Mouse (Mus musculus): Measurements from ENCODE around the gene Lfng. TPM values are rescaled to one million over a fixed set of nuclear protein-coding genes. Genes with fewer than 3 reads are reported as not detected.

Lfng gene
- polyA plus RNA-seq, 1 experiment from 2014 or later = 7.1 TPM

- Histone ChIP-seq H3K36me3 (ENCODE audit: control insufficient read depth, insufficient read depth) (no peaks in the 10 kb centered on the region), H3K27me3 (replicated peaks; ENCODE audit: control insufficient read depth, insufficient read depth, low read length) (no peaks in the 10 kb centered on the region), H3K4me2 (replicated peaks; ENCODE audit: low read depth) (no peak overlapping the region), H3K9ac (ENCODE audit: low read depth, low read length) (no peak overlapping the region), H3K27ac (ENCODE audit: low read depth, low read length) (no peak overlapping the region), H3K9me3 (ENCODE audit: control insufficient read depth) (no peaks in the 10 kb centered on the region), H3K4me1 (replicated peaks; ENCODE audit: control insufficient read depth, insufficient read depth, low read length) (no peaks in the 10 kb centered on the region), H3K4me3 (ENCODE audit: low read depth, low read length) (no peak overlapping the region)
- 56% methylated on average over 8 of the region's 8 CpGs for WGBS
- TF ChIP-seq CTCF (IDR thresholded peaks at IDR 0.05; ENCODE audit: low read depth) = no peak
- no peak for ATAC-seq
Observed at GRCm38 (mm10) chr5:140582995-140583731, 24.0 kb upstream of the Lfng start.

- no peaks in the 10 kb centered on the region for H3K4me1 ChIP-seq (replicated peaks; ENCODE audit: control insufficient read depth, insufficient read depth, low read length)
- no peak overlapping the region for H3K27ac ChIP-seq (ENCODE audit: low read depth, low read length)
- H3K9ac ChIP-seq (ENCODE audit: low read depth, low read length) = no peak overlapping the region
- TF ChIP-seq CTCF (IDR thresholded peaks at IDR 0.05; ENCODE audit: low read depth) = no peak
- H3K4me3 ChIP-seq (ENCODE audit: low read depth, low read length) = no peak overlapping the region
- H3K36me3 ChIP-seq (ENCODE audit: control insufficient read depth, insufficient read depth) = no peaks in the 10 kb centered on the region
- 72% methylated on average over 6 of the region's 6 CpGs for WGBS
- no peak for ATAC-seq
- H3K9me3 ChIP-seq (ENCODE audit: control insufficient read depth) = no peaks in the 10 kb centered on the region
- H3K27me3 ChIP-seq (replicated peaks; ENCODE audit: control insufficient read depth, insufficient read depth, low read length) = no peaks in the 10 kb centered on the region
- H3K4me2 ChIP-seq (replicated peaks; ENCODE audit: low read depth) = no peak overlapping the region
Observed at GRCm38 (mm10) chr5:140583732-140584368, 23.3 kb upstream of the Lfng start.

- Histone ChIP-seq H3K4me3 (ENCODE audit: low read depth, low read length) (no peak overlapping the region), H3K4me2 (replicated peaks; ENCODE audit: low read depth) (no peak overlapping the region), H3K9ac (ENCODE audit: low read depth, low read length) (no peak overlapping the region), H3K27ac (ENCODE audit: low read depth, low read length) (no peak overlapping the region), H3K27me3 (replicated peaks; ENCODE audit: control insufficient read depth, insufficient read depth, low read length) (no peaks in the 10 kb centered on the region), H3K4me1 (replicated peaks; ENCODE audit: control insufficient read depth, insufficient read depth, low read length) (no peaks in the 10 kb centered on the region), H3K9me3 (ENCODE audit: control insufficient read depth) (no peaks in the 10 kb centered on the region), H3K36me3 (ENCODE audit: control insufficient read depth, insufficient read depth) (no peaks in the 10 kb centered on the region)
- ATAC-seq = peak; percentile 72
- no peak for TF ChIP-seq CTCF (IDR thresholded peaks at IDR 0.05; ENCODE audit: low read depth)
- WGBS = 57% methylated on average over 16 of the region's 16 CpGs
Observed at GRCm38 (mm10) chr5:140589082-140589774, 17.9 kb upstream of the Lfng start.

- H3K27me3 ChIP-seq (replicated peaks; ENCODE audit: control insufficient read depth, insufficient read depth, low read length) = 0 out of 2 replicates have a peak, but pooled peaks cover 3% of the 10 kb centered on the region
- H3K4me3 ChIP-seq (ENCODE audit: low read depth, low read length) = no peak overlapping the region
- H3K9me3 ChIP-seq (ENCODE audit: control insufficient read depth) = no peaks in the 10 kb centered on the region
- TF ChIP-seq CTCF (IDR thresholded peaks at IDR 0.05; ENCODE audit: low read depth) = no peak
- WGBS = 79% methylated on average over 5 of the region's 5 CpGs
- H3K4me1 ChIP-seq (replicated peaks; ENCODE audit: control insufficient read depth, insufficient read depth, low read length) = no peaks in the 10 kb centered on the region
- H3K9ac ChIP-seq (ENCODE audit: low read depth, low read length) = no peak overlapping the region
- H3K36me3 ChIP-seq (ENCODE audit: control insufficient read depth, insufficient read depth) = no peaks in the 10 kb centered on the region
- H3K4me2 ChIP-seq (replicated peaks; ENCODE audit: low read depth) = no peak overlapping the region
- H3K27ac ChIP-seq (ENCODE audit: low read depth, low read length) = no peak overlapping the region
- ATAC-seq = no peak
Observed at GRCm38 (mm10) chr5:140594846-140595245, 12.3 kb upstream of the Lfng start.

- H3K4me2 ChIP-seq (replicated peaks; ENCODE audit: low read depth) = no peak overlapping the region
- no peaks in the 10 kb centered on the region for H3K4me1 ChIP-seq (replicated peaks; ENCODE audit: control insufficient read depth, insufficient read depth, low read length)
- 0 out of 2 replicates have a peak, but pooled peaks cover 3% of the 10 kb centered on the region for H3K27me3 ChIP-seq (replicated peaks; ENCODE audit: control insufficient read depth, insufficient read depth, low read length)
- whole genome bisulfite sequencing = 37% methylated on average over 3 of the region's 3 CpGs
- H3K36me3 ChIP-seq (ENCODE audit: control insufficient read depth, insufficient read depth) = no peaks in the 10 kb centered on the region
- ATAC-seq = peak; percentile 61
- peak overlapping the region; percentile 50 for H3K27ac ChIP-seq (ENCODE audit: low read depth, low read length)
- H3K9me3 ChIP-seq (ENCODE audit: control insufficient read depth) = no peaks in the 10 kb centered on the region
- no peak for TF ChIP-seq CTCF (IDR thresholded peaks at IDR 0.05; ENCODE audit: low read depth)
- no peak overlapping the region for H3K4me3 ChIP-seq (ENCODE audit: low read depth, low read length)
- no peak overlapping the region for H3K9ac ChIP-seq (ENCODE audit: low read depth, low read length)
Observed at GRCm38 (mm10) chr5:140596426-140596825, 10.7 kb upstream of the Lfng start.

GRCm38 (mm10) chr5:140596927-140597588 is 10.1 kb upstream of the Lfng start:
- no peaks in the 10 kb centered on the region for H3K4me1 ChIP-seq (replicated peaks; ENCODE audit: control insufficient read depth, insufficient read depth, low read length)
- no peak overlapping the region for H3K4me2 ChIP-seq (replicated peaks; ENCODE audit: low read depth)
- TF ChIP-seq CTCF (IDR thresholded peaks at IDR 0.05; ENCODE audit: low read depth) = no peak
- 0 out of 2 replicates have a peak, but pooled peaks cover 3% of the 10 kb centered on the region for H3K27me3 ChIP-seq (replicated peaks; ENCODE audit: control insufficient read depth, insufficient read depth, low read length)
- H3K36me3 ChIP-seq (ENCODE audit: control insufficient read depth, insufficient read depth) = no peaks in the 10 kb centered on the region
- peak overlapping the region; percentile 50 for H3K27ac ChIP-seq (ENCODE audit: low read depth, low read length)
- no peak overlapping the region for H3K9ac ChIP-seq (ENCODE audit: low read depth, low read length)
- H3K4me3 ChIP-seq (ENCODE audit: low read depth, low read length) = no peak overlapping the region
- peak; percentile 72 for ATAC-seq
- H3K9me3 ChIP-seq (ENCODE audit: control insufficient read depth) = no peaks in the 10 kb centered on the region
- 37% methylated on average over 18 of the region's 18 CpGs for WGBS

Data from intestine, postnatal 0 days (tissue).